In genomic region chr6:71268929-71269685, GRCm38 (mm10) we compare ENCODE assay signal across 9 mouse cellular contexts. TPM values are rescaled to one million over a fixed set of nuclear protein-coding genes. Genes with fewer than 3 reads are reported as not detected.
DNase-seq lines count a peak whose midpoint lies in the region; ATAC-seq and TF ChIP-seq lines count a peak whose summit lies in the region.
"Had no signal": no experiment of that assay in that cellular context is flagged by ENCODE, and none has a peak within 500 bp of the region (broad histone marks: within the 10 kb centered on the region; RNA-seq: fewer than 3 reads in every experiment).

No protein-coding gene starts in this region.

- no peaks in the 10 kb centered on the region for H3K27me3 ChIP-seq in lung, postnatal 0 days (replicated peaks; ENCODE audit: insufficient read depth, low read length)
- H3K27me3 ChIP-seq: neural tube, embryonic 12.5 days had no signal

- no peak overlapping the region for H3K9ac ChIP-seq in lung, postnatal 0 days (replicated peaks; ENCODE audit: low read depth)
- H3K9ac ChIP-seq: neural tube, embryonic 12.5 days had no signal

- H3K27ac ChIP-seq in lung, postnatal 0 days (ENCODE audit: low read length): no peak overlapping the region
- H3K27ac ChIP-seq: neural tube, embryonic 12.5 days had no signal

- TF ChIP-seq CTCF in lung, postnatal 0 days (IDR thresholded peaks at IDR 0.05): peak; percentile 52

- WGBS in lung, postnatal 0 days: 53% methylated on average over 7 of the region's 7 CpGs

- H3K4me2 ChIP-seq in lung, postnatal 0 days (replicated peaks; ENCODE audit: low read depth, low read length): no peak overlapping the region
- H3K4me2 ChIP-seq: neural tube, embryonic 12.5 days had no signal

- DNase-seq in cerebellum, adult 9-11 months: peak; percentile 8
- DNase-seq in cerebellum, postnatal 36 days: no peak
- peak; percentile 39 for DNase-seq in lung, postnatal 0 days (ENCODE audit: low spot score)
- no peak for DNase-seq in lung, postnatal 14 days
- peak; percentile 51 for DNase-seq in heart, postnatal 4 days
- peak; percentile 47 to 64 for DNase-seq in thymus, postnatal 10 days (ENCODE audit: low spot score in 2 of 2)
- DNase-seq in urinary bladder, postnatal 10 days (ENCODE audit: low spot score): no peak

- no peak overlapping the region for H3K4me3 ChIP-seq in lung, postnatal 0 days (ENCODE audit: low read depth, low read length)
- H3K4me3 ChIP-seq: neural tube, embryonic 12.5 days had no signal

- H3K36me3 ChIP-seq in lung, postnatal 0 days (ENCODE audit: insufficient read depth, low read length): no peaks in the 10 kb centered on the region
- H3K36me3 ChIP-seq: neural tube, embryonic 12.5 days had no signal

- no peaks in the 10 kb centered on the region for H3K9me3 ChIP-seq in lung, postnatal 0 days (ENCODE audit: low read length)
- H3K9me3 ChIP-seq: neural tube, embryonic 12.5 days had no signal

- no peak for TF ChIP-seq EP300 in lung, postnatal 0 days (IDR thresholded peaks at IDR 0.05)

- 0 out of 2 replicates have a peak, but pooled peaks cover 3% of the 10 kb centered on the region for H3K4me1 ChIP-seq in lung, postnatal 0 days (ENCODE audit: insufficient read depth, low read depth, low read length)

- ATAC-seq in lung, postnatal 0 days: no peak
- no peak for ATAC-seq in inflammation-experienced regulatory T-cells, adult 6 months

RNA-seq across cellular contexts. Expression of gene Krcc1, which starts 2.4 kb away (rescaled TPM):
- 72.3 and 80.6 TPM in 2 replicates for polyA plus RNA-seq in lung, postnatal 0 days (2015; fragmentation: Nextera tagmentation; extraction: Ambion mirVana)
- 10 to 100 TPM; 55.9 to 61.1 TPM for total RNA-seq in heart, postnatal 4 days (2021)
- 10 to 100 TPM; 93.2 to 96.1 (median 94.8) TPM for polyA plus RNA-seq in inflammation-experienced regulatory T-cells, adult 6 months (2017; shearing (Covaris generic))

RNA-seq across cellular contexts. Expression of gene Smyd1, which starts 52.9 kb away (rescaled TPM):
- polyA plus RNA-seq in lung, postnatal 0 days (2015; fragmentation: Nextera tagmentation; extraction: Ambion mirVana): 0.80 and 1.2 TPM in 2 replicates
- 100 to 1,000 TPM; 351 to 365 TPM for total RNA-seq in heart, postnatal 4 days (2021)
- under 1 TPM in 1 of 3 experiments, not detected in 2; 0.20 TPM for polyA plus RNA-seq in inflammation-experienced regulatory T-cells, adult 6 months (2017; shearing (Covaris generic))

RNA-seq across cellular contexts. Expression of gene Cd8b1, which starts 53.5 kb away (rescaled TPM):
- 0.23 and 0.24 TPM in 2 replicates for polyA plus RNA-seq in lung, postnatal 0 days (2015; fragmentation: Nextera tagmentation; extraction: Ambion mirVana)
- total RNA-seq in heart, postnatal 4 days (2021): under 1 TPM; 0.23 to 0.31 TPM
- polyA plus RNA-seq in inflammation-experienced regulatory T-cells, adult 6 months (2017; shearing (Covaris generic)): 10 to 100 TPM; 14.4 to 15.4 (median 15.0) TPM
- polyA plus RNA-seq: neural tube, embryonic 12.5 days had no signal

Comparison
In these comparisons a context has a peak if more than half of its experiments do, and no peak if none do; other contexts are left out.
1. DNase-seq: peak in cerebellum, adult 9-11 months (single experiment), lung, postnatal 0 days (single experiment), heart, postnatal 4 days (single experiment) and thymus, postnatal 10 days (2 of 2); none in cerebellum, postnatal 36 days (0 of 2), lung, postnatal 14 days (single experiment) and urinary bladder, postnatal 10 days (single experiment).
2. RNA of gene Cd8b1, which starts 53.5 kb away (polyA plus RNA-seq): 14.4 to 15.4 TPM in inflammation-experienced regulatory T-cells, adult 6 months; 0.23 to 0.24 TPM in lung, postnatal 0 days; every median in the first group is over 10 times any median in the second.